8 mouse cellular contexts compared by ENCODE assay signal in genomic region chr11:7214761-7215160, GRCm38 (mm10). TPM values are rescaled to one million over a fixed set of nuclear protein-coding genes. Genes with fewer than 3 reads are reported as not detected.
DNase-seq lines count a peak whose midpoint lies in the region; ATAC-seq and TF ChIP-seq lines count a peak whose summit lies in the region.

No protein-coding gene starts in this region.

- H3K9me3 ChIP-seq in forebrain, embryonic 16.5 days (ENCODE audit: control insufficient read depth, low read length): no peaks in the 10 kb centered on the region
- H3K9me3 ChIP-seq in hindbrain, embryonic 10.5 days: no peaks in the 10 kb centered on the region
- no peaks in the 10 kb centered on the region for H3K9me3 ChIP-seq in stomach, postnatal 0 days (ENCODE audit: control insufficient read depth, low read length)

- no peak for ATAC-seq in forebrain, embryonic 16.5 days
- no peak for ATAC-seq in stomach, postnatal 0 days (ENCODE audit: low FRiP score, low TSS enrichment)

- peaks cover 20% of the 10 kb centered on the region for H3K4me1 ChIP-seq in forebrain, embryonic 16.5 days (replicated peaks; ENCODE audit: control insufficient read depth, insufficient read depth, low read length)
- peaks cover 35% of the 10 kb centered on the region for H3K4me1 ChIP-seq in hindbrain, embryonic 10.5 days (replicated peaks)
- H3K4me1 ChIP-seq in stomach, postnatal 0 days (replicated peaks; ENCODE audit: control insufficient read depth, insufficient read depth): peaks cover 5% of the 10 kb centered on the region; the same call in 1 of the 2 replicates

- TF ChIP-seq EP300 in stomach, postnatal 0 days (optimal IDR thresholded peaks at IDR 0.05): no peak

- 0 out of 2 replicates have a peak, but pooled peaks cover 4% of the 10 kb centered on the region for H3K27me3 ChIP-seq in forebrain, embryonic 16.5 days (replicated peaks; ENCODE audit: control insufficient read depth, insufficient read depth, low read length)
- peaks cover 44% of the 10 kb centered on the region for H3K27me3 ChIP-seq in hindbrain, embryonic 10.5 days (ENCODE audit: insufficient read depth, poor library complexity, severe bottlenecking)
- H3K27me3 ChIP-seq in stomach, postnatal 0 days (ENCODE audit: control insufficient read depth, insufficient read depth, low read length): no peaks in the 10 kb centered on the region; the same call in 1 of the 2 replicates

- H3K36me3 ChIP-seq in forebrain, embryonic 16.5 days (ENCODE audit: control insufficient read depth, insufficient read depth): no peaks in the 10 kb centered on the region
- no peaks in the 10 kb centered on the region for H3K36me3 ChIP-seq in hindbrain, embryonic 10.5 days
- no peaks in the 10 kb centered on the region for H3K36me3 ChIP-seq in stomach, postnatal 0 days (ENCODE audit: control insufficient read depth, insufficient read depth, low read length)

- peak; percentile 85 for TF ChIP-seq CTCF in stomach, postnatal 0 days (IDR thresholded peaks at IDR 0.05; ENCODE audit: low read depth)

- DNase-seq in ovary, postnatal 14 days (ENCODE audit: low spot score): peak; percentile 57
- DNase-seq in ovary, adult 18-20 months (ENCODE audit: low spot score): no peak
- peak; percentile 69 for DNase-seq in hindbrain, embryonic 10.5 days (ENCODE audit: low spot score)
- peak; percentile 76 to 82 for DNase-seq in layer of hippocampus, postnatal 10 days (ENCODE audit: low spot score in 2 of 2)
- peak; percentile 85 for DNase-seq in mesoderm, embryonic 11.5 days (ENCODE audit: low read depth, low spot score)
- peak; percentile 40 for DNase-seq in stomach, postnatal 0 days (ENCODE audit: low spot score)
- DNase-seq in MN1 (ENCODE audit: low spot score): no peak

- peak overlapping the region; percentile 76 for H3K4me3 ChIP-seq in forebrain, embryonic 16.5 days (replicated peaks; ENCODE audit: low read length)
- peak overlapping the region; percentile 76 for H3K4me3 ChIP-seq in hindbrain, embryonic 10.5 days
- H3K4me3 ChIP-seq in stomach, postnatal 0 days (ENCODE audit: low read depth, low read length): no peak overlapping the region

- WGBS in forebrain, embryonic 16.5 days: 5% methylated on average over 14 of the region's 14 CpGs
- 9% methylated on average over 14 of the region's 14 CpGs for WGBS in hindbrain, embryonic 10.5 days
- WGBS in stomach, postnatal 0 days: 4% methylated on average over 14 of the region's 14 CpGs

- H3K27ac ChIP-seq in forebrain, embryonic 16.5 days (ENCODE audit: low read length): peak overlapping the region; percentile 31; the same call in 1 of the 2 replicates
- no peak overlapping the region for H3K27ac ChIP-seq in hindbrain, embryonic 10.5 days
- no peak overlapping the region for H3K27ac ChIP-seq in stomach, postnatal 0 days (replicated peaks)

- no peak overlapping the region for H3K9ac ChIP-seq in forebrain, embryonic 16.5 days (replicated peaks; ENCODE audit: low read depth, low read length)
- H3K9ac ChIP-seq in stomach, postnatal 0 days (ENCODE audit: low read length): no peak overlapping the region

- H3K4me2 ChIP-seq in forebrain, embryonic 16.5 days (ENCODE audit: low read length): peak overlapping the region; percentile 90
- H3K4me2 ChIP-seq in stomach, postnatal 0 days (replicated peaks; ENCODE audit: low read depth): peak overlapping the region; percentile 86; the same call in 1 of the 2 replicates

RNA-seq across cellular contexts. Expression of gene Igfbp3, which starts 1.0 kb away (rescaled TPM):
- polyA plus RNA-seq in forebrain, embryonic 16.5 days (2015; fragmentation: Nextera tagmentation; extraction: Ambion mirVana): 51.1 and 62.5 TPM in 2 replicates
- polyA plus RNA-seq in hindbrain, embryonic 10.5 days (2016; fragmentation: Nextera tagmentation; extraction: Ambion mirVana): 12.5 and 13.0 TPM in 2 replicates
- total RNA-seq in layer of hippocampus, postnatal 10 days (2021): 10 to 100 TPM; 22.4 to 28.8 TPM
- polyA plus RNA-seq in stomach, postnatal 0 days (2015; fragmentation: Nextera tagmentation; extraction: Ambion mirVana): 46.0 and 50.6 TPM in 2 replicates

RNA-seq across cellular contexts. Expression of gene Igfbp1, which starts 17.2 kb away (rescaled TPM):
- polyA plus RNA-seq in forebrain, embryonic 16.5 days (2015; fragmentation: Nextera tagmentation; extraction: Ambion mirVana): 0.23 TPM in 1 of 2 replicates, not detected in the other
- 0.16 TPM in 1 of 2 replicates, not detected in the other for polyA plus RNA-seq in hindbrain, embryonic 10.5 days (2016; fragmentation: Nextera tagmentation; extraction: Ambion mirVana)
- total RNA-seq in layer of hippocampus, postnatal 10 days (2021): under 1 TPM in 1 of 2 experiments, not detected in 1; 0.42 TPM
- polyA plus RNA-seq in stomach, postnatal 0 days (2015; fragmentation: Nextera tagmentation; extraction: Ambion mirVana): 2.3 and 4.5 TPM in 2 replicates

RNA-seq across cellular contexts. Expression of gene Gm11985, which starts 26.4 kb away (rescaled TPM):
- not detected in 2 replicates for polyA plus RNA-seq in forebrain, embryonic 16.5 days (2015; fragmentation: Nextera tagmentation; extraction: Ambion mirVana)
- polyA plus RNA-seq in hindbrain, embryonic 10.5 days (2016; fragmentation: Nextera tagmentation; extraction: Ambion mirVana): not detected in 2 replicates
- total RNA-seq in layer of hippocampus, postnatal 10 days (2021): not detected
- polyA plus RNA-seq in stomach, postnatal 0 days (2015; fragmentation: Nextera tagmentation; extraction: Ambion mirVana): not detected in 2 replicates

Comparison
In these comparisons a context has a peak if more than half of its experiments do, and no peak if none do; other contexts are left out.
1. DNase-seq: peak in ovary, postnatal 14 days (single experiment), hindbrain, embryonic 10.5 days (single experiment), layer of hippocampus, postnatal 10 days (2 of 2), mesoderm, embryonic 11.5 days (single experiment) and stomach, postnatal 0 days (single experiment); none in ovary, adult 18-20 months (single experiment) and MN1 (single experiment).